Mouse (Mus musculus): ENCODE measurements at regions not wholly inside any gene's neighbourhood (a gene's known extent, or its start where the extent isn't known, plus 50 kb on each side); places are given as distances from the start of the nearest gene placed in this dataset.

DNA sequence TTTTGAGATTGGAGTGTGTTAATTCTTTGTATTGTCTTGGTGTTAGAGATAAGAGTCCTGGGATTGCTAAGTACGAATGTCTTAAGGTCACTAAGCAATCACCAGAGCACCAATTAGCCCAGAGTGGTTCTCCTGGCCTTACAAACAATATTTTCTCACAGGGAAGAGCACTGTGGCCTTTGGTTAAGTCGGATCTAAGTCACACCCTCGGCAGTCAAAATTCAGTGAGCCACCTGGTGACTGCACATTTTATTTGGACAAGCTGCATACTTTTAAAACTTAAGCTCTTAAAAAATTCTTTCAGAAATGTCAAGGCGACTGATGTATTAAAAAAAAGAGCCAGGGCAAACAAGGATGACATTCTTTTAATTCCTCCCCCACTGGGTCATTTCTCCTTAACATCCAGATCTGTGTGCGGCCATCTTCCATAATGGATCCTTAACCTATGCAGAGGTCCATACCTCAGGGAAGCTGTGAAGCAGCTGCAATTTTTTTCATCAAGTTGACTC is 60.9 kb upstream of the Foxa2 start:
- H3K9ac ChIP-seq = no peak overlapping the region
- no peaks in the 10 kb centered on the region for H3K36me3 ChIP-seq (replicated peaks)
- ATAC-seq (replicated peaks) = no peak
- no peak overlapping the region for H3K4me3 ChIP-seq
- no peak overlapping the region for H3K27ac ChIP-seq
- no peaks in the 10 kb centered on the region for H3K4me1 ChIP-seq
- H3K4me2 ChIP-seq = no peak overlapping the region
- 66% methylated on average over 5 of the region's 5 CpGs for WGBS
- H3K27me3 ChIP-seq (replicated peaks) = no peaks in the 10 kb centered on the region
- no peaks in the 10 kb centered on the region for H3K9me3 ChIP-seq

DNA sequence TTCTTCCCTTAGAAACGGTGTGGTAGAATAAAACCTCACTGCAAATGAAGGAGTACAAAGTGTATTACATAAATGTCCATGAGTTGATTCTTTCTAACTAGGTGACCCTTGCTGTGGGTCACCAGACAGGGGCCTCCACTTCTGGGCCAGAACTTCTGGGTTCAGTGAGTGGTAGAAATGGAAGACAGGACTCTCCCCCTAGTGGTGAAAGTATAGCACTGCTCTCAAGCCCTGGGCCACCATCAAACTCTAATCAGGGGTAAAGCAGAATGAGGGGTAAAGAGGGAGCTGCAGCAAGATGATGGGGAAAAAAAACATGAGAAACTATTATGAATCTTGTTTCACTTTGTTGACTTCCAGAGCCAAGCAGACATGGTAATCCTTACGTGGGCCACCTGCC is 63.4 kb upstream of the Foxa2 start:
- H3K4me2 ChIP-seq = no peak overlapping the region
- H3K36me3 ChIP-seq (replicated peaks) = no peaks in the 10 kb centered on the region
- no peaks in the 10 kb centered on the region for H3K4me1 ChIP-seq
- H3K9me3 ChIP-seq = no peaks in the 10 kb centered on the region
- H3K27me3 ChIP-seq (replicated peaks) = no peaks in the 10 kb centered on the region
- no peak overlapping the region for H3K4me3 ChIP-seq
- WGBS = 52% methylated on average over 2 of the region's 2 CpGs
- no peak for ATAC-seq (replicated peaks)
- no peak overlapping the region for H3K9ac ChIP-seq
- no peak overlapping the region for H3K27ac ChIP-seq

DNA sequence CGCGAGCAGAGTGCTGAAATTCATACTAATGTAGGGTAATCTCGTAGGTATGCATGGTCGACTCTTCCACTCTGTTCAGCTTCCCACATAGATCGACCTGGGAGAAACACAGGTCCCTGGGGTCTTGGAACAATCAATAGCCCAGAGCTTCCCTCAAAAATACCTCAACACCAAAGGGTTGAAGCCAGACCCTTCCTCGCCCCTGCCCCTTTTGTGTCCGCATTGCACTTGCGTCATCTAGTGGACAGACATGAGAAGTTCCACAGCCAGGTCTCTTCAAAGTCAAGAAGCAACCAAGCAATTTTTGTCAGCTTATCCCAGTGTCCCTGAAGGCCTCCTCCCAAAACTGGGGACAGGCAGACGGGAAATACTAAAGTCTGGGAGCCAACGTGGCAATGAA is 65.1 kb upstream of the Foxa2 start:
- H3K9me3 ChIP-seq = no peaks in the 10 kb centered on the region
- peak overlapping the region; percentile 43 for H3K4me2 ChIP-seq
- no peak overlapping the region for H3K9ac ChIP-seq
- ATAC-seq (replicated peaks) = peak; percentile 38; the same call in 1 of the 2 replicates
- no peaks in the 10 kb centered on the region for H3K4me1 ChIP-seq
- H3K27ac ChIP-seq = no peak overlapping the region
- WGBS = 24% methylated on average over 10 of the region's 10 CpGs
- no peaks in the 10 kb centered on the region for H3K36me3 ChIP-seq (replicated peaks)
- no peak overlapping the region for H3K4me3 ChIP-seq
- H3K27me3 ChIP-seq (replicated peaks) = no peaks in the 10 kb centered on the region

GRCm38 (mm10) chr2:148113184-148113583 is 66.4 kb upstream of the Foxa2 start:
- WGBS = 50% methylated on average over 2 of the region's 2 CpGs
- no peaks in the 10 kb centered on the region for H3K9me3 ChIP-seq
- H3K4me2 ChIP-seq = no peak overlapping the region
- H3K4me3 ChIP-seq = no peak overlapping the region
- no peak for ATAC-seq (replicated peaks)
- no peak overlapping the region for H3K27ac ChIP-seq
- no peaks in the 10 kb centered on the region for H3K36me3 ChIP-seq (replicated peaks)
- no peaks in the 10 kb centered on the region for H3K4me1 ChIP-seq
- H3K9ac ChIP-seq = no peak overlapping the region
- H3K27me3 ChIP-seq (replicated peaks) = no peaks in the 10 kb centered on the region

GRCm38 (mm10) chr2:148114600-148114999 is 67.8 kb upstream of the Foxa2 start:
- no peaks in the 10 kb centered on the region for H3K36me3 ChIP-seq (replicated peaks)
- no peak overlapping the region for H3K9ac ChIP-seq
- H3K4me2 ChIP-seq = no peak overlapping the region
- ATAC-seq (replicated peaks) = peak; percentile 91
- no peak overlapping the region for H3K27ac ChIP-seq
- H3K4me3 ChIP-seq = no peak overlapping the region
- H3K27me3 ChIP-seq (replicated peaks) = no peaks in the 10 kb centered on the region
- no peaks in the 10 kb centered on the region for H3K4me1 ChIP-seq
- H3K9me3 ChIP-seq = no peaks in the 10 kb centered on the region
- WGBS = 25% methylated on average over 4 of the region's 4 CpGs

GRCm38 (mm10) chr2:148116033-148116790 is 69.4 kb upstream of the Foxa2 start:
- no peaks in the 10 kb centered on the region for H3K36me3 ChIP-seq (replicated peaks)
- no peak for ATAC-seq (replicated peaks)
- H3K27me3 ChIP-seq (replicated peaks) = no peaks in the 10 kb centered on the region

DNA sequence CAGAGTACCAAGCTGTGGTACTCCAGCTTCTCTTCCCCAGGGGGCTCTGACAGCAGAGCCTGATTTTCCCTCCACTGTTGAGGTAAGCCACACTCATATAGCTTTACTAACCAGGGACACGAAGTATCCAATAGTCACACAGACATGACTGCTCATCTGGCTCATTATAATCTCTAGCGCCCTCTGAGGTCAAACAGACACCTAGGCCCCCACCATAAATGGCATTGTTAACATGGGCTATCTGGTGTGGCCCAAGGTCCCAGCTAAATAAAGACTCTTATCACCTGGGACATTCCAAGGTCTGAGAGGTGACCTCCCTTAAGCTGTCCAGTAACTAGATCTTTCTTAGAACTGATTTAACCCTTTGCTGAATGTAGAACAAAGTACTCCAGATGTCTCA is 70.7 kb upstream of the Foxa2 start:
- Histone ChIP-seq H3K27me3 (replicated peaks) (no peaks in the 10 kb centered on the region), H3K27ac (no peak overlapping the region), H3K4me1 (no peaks in the 10 kb centered on the region), H3K9ac (no peak overlapping the region), H3K36me3 (replicated peaks) (no peaks in the 10 kb centered on the region), H3K4me2 (no peak overlapping the region), H3K4me3 (no peak overlapping the region), H3K9me3 (no peaks in the 10 kb centered on the region)
- 54% methylated on average over 2 of the region's 2 CpGs for WGBS
- ATAC-seq (replicated peaks) = no peak

More at GRCm38 (mm10) chr2:148116033-148116790, 69.4 kb upstream of the Foxa2 start:
- Histone ChIP-seq H3K9ac (no peak overlapping the region), H3K4me2 (no peak overlapping the region), H3K9me3 (no peaks in the 10 kb centered on the region), H3K4me3 (no peak overlapping the region), H3K4me1 (no peaks in the 10 kb centered on the region), H3K27ac (no peak overlapping the region)
- WGBS = 81% methylated on average over 3 of the region's 3 CpGs

DNA sequence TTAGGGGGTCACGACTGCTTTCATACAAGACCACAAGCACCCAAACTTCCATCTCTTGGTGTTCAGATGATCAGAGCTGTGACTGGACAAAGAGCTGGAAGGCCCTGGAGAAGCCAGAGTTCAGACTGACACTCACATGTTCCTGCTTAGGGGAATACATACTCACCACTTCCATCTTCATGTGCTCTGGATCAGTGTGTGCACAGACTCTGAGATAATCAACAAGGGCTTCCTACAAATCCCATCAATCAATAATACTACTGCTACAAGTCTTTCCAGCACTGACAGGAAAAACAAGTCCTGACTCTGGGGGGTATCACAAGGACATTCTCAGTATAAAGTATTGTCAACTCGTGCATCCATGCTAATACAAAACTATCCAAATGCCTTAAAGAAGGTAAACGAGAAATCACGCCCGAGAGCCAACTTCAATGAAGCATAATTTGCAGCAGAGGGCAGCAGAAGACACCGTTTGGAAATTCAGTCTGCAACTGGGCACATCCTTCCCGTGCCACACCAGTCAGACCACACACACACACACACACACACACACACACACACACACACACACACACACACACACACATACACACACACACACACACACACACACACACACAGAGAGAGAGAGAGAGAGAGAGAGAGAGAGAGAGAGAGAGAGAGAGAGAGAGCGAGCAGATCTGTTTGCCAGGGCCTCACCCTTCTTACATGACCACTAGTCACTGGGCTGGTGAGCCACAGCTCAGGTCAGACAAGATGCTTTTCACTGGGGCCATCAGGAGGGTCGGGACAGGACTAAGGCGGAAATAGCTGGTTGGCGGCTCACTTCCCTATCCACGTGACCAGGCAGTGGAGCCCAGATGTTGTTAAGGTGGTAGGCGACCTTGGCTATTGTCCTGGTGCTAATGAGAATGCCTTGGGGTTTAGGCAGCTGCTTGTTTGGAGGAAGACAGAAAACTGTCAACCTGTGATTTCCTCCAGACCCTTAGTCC is 75.4 kb upstream of the Foxa2 start:
- Histone ChIP-seq H3K9me3 (no peaks in the 10 kb centered on the region), H3K27ac (no peak overlapping the region), H3K4me1 (no peaks in the 10 kb centered on the region), H3K9ac (no peak overlapping the region), H3K27me3 (replicated peaks) (no peaks in the 10 kb centered on the region), H3K36me3 (replicated peaks) (no peaks in the 10 kb centered on the region), H3K4me2 (no peak overlapping the region), H3K4me3 (no peak overlapping the region)
- ATAC-seq (replicated peaks) = peak; percentile 82
- 41% methylated on average over 13 of the region's 13 CpGs for WGBS

DNA sequence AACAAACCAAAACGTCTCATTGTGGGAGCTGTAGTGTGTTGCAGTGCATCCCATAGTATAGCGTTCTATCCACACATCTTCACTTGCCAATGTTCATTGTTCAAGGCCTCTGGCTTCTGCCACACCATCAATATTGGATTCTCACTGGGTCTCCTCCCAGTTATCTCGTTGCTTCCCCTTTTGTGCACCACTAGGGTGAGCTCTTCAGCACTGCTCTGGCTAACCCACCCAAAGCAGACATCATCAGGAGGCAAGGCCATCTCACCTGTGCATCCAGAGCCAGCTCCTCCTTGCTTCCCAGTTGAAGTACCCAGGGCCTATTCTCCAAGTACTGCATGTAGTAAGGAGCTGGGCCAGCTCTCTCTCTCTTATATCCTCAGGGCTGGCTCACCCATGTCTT is 77.0 kb upstream of the Foxa2 start:
- H3K4me2 ChIP-seq = no peak overlapping the region
- no peak overlapping the region for H3K27ac ChIP-seq
- H3K27me3 ChIP-seq (replicated peaks) = no peaks in the 10 kb centered on the region
- no peak for ATAC-seq (replicated peaks)
- H3K36me3 ChIP-seq (replicated peaks) = no peaks in the 10 kb centered on the region
- 62% methylated on average over 3 of the region's 3 CpGs for WGBS
- no peaks in the 10 kb centered on the region for H3K4me1 ChIP-seq
- no peak overlapping the region for H3K4me3 ChIP-seq
- no peaks in the 10 kb centered on the region for H3K9me3 ChIP-seq
- no peak overlapping the region for H3K9ac ChIP-seq

DNA sequence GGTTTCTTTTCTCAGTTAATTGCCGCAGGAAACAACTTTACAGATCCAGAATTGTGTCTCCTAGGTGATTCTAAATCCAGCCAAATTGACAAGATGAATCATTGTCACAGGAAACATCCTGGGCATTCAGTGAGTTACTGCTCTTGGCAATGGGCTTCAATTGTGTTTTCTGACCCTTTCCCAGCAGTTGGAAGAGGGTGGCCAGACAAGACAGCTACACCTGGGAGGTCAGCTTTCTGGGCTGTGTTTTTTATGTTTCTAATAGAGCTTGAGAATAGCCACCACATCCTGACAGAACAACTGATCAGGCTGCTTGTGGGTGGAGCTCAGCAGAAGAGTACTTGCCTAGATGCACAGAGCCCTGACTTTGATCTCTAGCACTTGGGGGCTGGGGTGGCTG is 87.0 kb upstream of the Foxa2 start:
- no peaks in the 10 kb centered on the region for H3K27me3 ChIP-seq (replicated peaks)
- H3K4me1 ChIP-seq = no peaks in the 10 kb centered on the region
- WGBS = 79% methylated on average over 1 of the region's 1 CpGs
- H3K4me3 ChIP-seq = no peak overlapping the region
- H3K36me3 ChIP-seq (replicated peaks) = no peaks in the 10 kb centered on the region
- no peak for ATAC-seq (replicated peaks)
- no peaks in the 10 kb centered on the region for H3K9me3 ChIP-seq
- no peak overlapping the region for H3K27ac ChIP-seq
- H3K9ac ChIP-seq = no peak overlapping the region
- H3K4me2 ChIP-seq = no peak overlapping the region

GRCm38 (mm10) chr2:148141936-148142335 is 95.2 kb upstream of the Foxa2 start:
- no peaks in the 10 kb centered on the region for H3K36me3 ChIP-seq (replicated peaks)
- no peaks in the 10 kb centered on the region for H3K9me3 ChIP-seq
- no peaks in the 10 kb centered on the region for H3K4me1 ChIP-seq
- WGBS = 84% methylated on average over 4 of the region's 4 CpGs
- H3K4me3 ChIP-seq = no peak overlapping the region
- no peaks in the 10 kb centered on the region for H3K27me3 ChIP-seq (replicated peaks)
- no peak overlapping the region for H3K4me2 ChIP-seq
- no peak overlapping the region for H3K9ac ChIP-seq
- H3K27ac ChIP-seq = no peak overlapping the region
- ATAC-seq (replicated peaks) = no peak

DNA sequence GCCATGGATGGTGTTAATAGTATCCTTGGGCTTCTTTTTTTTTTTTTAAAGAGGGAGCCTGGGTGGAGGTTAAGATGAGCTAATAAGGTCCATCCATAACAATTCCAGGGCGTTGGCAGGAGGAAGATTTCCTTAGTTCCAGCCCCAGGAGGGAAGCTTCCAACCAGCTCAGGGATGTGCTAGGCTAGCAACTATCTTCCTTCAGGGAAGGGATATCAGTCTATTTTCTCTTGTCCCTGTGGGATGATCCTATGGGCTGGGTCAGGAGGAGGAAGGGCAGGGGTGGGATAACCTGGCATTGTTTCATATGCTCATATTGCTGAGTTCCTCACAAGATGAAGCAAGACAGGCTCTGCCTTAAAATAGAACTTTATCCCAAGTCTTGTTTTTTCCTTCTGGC is 98.0 kb upstream of the Foxa2 start:
- Histone ChIP-seq H3K4me2 (no peak overlapping the region), H3K9me3 (no peaks in the 10 kb centered on the region), H3K27ac (no peak overlapping the region), H3K27me3 (replicated peaks) (no peaks in the 10 kb centered on the region), H3K4me1 (no peaks in the 10 kb centered on the region), H3K36me3 (replicated peaks) (no peaks in the 10 kb centered on the region), H3K4me3 (no peak overlapping the region), H3K9ac (no peak overlapping the region)
- no peak for ATAC-seq (replicated peaks)
- 65% methylated on average over 1 of the region's 1 CpGs for WGBS
